Mouse (Mus musculus): ENCODE measurements around the gene Grip1.
A peak's percentile ranks its signal among the peaks of the same experiment; 100 is the strongest.

Grip1 gene

DNA sequence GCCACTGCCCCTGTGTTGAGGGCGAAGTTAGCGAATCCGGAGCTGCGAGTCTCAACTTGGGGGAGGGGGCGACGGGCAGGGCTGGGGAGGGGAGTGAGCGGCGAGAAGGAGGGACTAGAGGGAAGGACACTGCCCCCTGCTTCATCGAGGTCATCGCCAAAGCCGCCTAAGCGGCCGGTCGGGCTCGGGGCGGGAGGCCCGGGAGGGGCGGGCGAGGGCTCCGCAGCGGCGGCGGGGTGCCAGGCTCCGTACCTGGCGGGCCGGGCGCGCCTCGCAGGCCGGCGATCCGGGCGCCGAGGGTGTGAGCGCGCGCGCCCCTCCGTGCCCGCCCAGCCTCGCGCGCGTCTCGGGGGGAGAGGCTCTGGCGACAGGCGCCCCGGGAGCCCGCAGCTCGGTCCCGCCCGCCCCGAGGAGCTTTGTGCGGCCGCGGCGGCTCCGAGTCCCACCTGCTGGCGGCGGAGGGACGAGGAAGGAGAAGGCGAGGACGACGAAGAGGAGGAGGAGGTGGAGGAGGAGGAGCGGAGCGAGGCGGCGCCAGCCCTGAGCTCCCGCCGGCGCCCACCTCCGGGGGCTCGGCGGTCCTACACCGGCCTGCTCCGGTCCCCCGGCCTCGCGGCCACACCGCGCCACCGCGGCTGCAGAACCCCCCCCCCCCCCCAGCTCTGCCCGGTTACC lies at the start of gene Grip1:
Gene Grip1, plus strand, starts transcription at position 400 of the 675 bp plus-strand sequence.
- DNase-seq = no peak

DNA sequence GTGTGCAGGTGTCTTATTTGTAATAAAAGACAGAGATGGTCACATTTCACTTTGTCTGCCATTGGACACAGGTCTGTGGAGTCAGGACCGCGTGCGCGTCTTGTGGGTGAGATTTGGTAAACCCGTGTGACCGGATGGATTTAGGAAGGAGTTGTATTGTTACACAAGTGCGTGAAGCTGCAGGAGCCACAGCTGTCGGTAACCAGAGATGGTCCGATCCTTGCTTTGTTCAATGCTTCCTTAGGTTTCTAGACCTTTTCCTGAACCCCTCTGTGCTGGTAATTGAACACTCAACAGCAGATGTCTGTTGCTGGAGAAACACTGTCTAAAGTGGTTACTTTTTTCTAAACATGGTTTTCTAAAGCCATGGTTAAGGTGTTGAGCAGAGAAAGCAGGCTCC lies 48.5 kb upstream of the Grip1 start:
- DNase-seq = no peak

DNA sequence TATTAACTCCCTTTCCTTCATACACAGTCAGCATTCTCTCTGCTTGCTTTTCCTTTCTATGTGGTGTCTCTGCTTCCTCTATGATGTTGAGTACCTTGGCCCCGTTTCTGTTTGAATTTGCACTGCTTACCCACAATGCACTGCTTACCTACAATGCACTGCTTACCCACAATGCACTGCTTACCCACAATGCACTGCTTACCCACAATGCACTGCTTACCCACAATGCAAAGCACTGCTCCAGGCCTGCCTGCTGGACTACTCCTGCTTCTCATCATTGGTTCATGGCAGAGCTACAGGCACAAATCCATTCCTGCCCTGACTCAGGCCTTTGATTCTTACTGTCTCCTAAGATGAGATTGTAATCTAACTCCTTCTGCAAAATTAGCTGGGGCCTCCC lies 48.0 kb upstream of the Grip1 start:
- DNase-seq = no peak

DNA sequence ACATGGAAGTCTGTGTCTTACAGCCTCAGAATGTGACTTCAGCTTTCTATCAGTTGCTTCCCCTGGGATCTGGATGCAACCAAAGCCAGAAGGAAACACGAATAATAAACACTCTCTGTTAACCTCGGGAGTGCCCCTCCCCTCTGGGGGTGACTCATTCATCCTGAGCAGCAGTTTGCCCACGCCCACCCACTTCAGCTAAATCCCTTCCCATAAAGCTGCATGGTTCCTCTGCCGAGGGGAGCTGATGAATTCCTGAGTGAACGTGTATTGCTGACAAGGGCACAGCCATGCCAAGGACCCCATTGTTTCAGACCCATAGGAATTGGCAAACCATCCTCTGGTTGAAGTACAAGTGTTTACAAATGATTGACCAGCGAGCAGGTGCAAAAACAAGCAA lies 45.3 kb upstream of the Grip1 start:
- DNase-seq = no peak

DNA sequence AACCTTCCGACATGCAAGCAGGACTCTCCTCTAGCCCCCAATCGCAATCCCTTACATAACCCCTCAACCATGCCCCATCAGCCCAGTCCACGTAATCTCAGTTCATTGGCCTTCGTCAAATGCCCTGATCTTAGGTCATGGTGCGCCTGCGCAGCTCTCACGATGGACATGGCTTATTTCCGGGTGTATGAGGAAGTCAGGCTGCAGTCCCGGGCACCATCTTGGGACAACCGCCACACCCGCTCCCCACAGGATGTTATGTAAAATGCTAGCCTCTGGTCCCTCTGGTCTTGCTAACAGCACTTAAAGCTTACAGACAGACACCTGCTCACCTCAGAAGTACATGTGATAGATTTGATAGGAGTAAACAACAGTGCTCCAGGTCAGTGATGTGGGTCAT lies 40.4 kb upstream of the Grip1 start:
- DNase-seq = no peak

DNA sequence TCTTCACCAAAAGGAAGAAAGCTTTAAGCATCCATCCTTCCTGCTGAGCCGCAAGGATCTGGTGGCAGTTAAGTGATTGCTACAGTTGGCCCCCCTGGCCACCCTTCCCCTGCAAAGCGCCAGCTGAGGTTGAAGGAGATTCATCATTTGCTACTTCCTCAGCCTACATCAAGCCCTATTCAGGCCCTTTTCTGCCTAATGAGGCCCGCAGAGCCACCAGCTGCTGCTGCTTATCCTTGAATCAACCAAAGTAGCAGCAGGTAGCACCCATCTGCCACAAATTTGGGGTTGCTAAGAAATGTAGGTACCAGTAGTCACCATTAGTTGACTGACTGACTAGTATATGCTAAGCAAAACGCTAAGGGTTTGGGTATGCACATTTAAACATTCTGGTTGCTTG lies 38.5 kb upstream of the Grip1 start:
- no peak for DNase-seq

DNA sequence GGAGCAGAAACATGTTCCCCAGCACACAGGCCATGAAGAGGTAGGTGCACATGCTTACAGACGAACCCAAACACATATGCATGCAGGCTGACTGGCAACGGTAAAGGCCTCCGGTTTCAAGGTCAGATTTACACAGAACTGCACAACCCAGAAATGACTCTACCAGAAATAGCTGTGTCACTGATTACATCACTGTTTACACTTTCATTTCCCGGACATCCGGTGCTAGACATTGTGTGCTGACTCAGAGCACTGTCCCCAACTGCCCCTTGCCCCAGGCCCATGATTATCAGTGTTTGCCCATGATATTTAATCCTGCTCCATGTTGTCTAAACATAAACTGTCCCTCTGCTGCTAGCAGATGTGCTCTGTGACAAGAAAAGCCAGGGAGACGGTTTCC lies 32.2 kb upstream of the Grip1 start:
- DNase-seq = no peak

DNA sequence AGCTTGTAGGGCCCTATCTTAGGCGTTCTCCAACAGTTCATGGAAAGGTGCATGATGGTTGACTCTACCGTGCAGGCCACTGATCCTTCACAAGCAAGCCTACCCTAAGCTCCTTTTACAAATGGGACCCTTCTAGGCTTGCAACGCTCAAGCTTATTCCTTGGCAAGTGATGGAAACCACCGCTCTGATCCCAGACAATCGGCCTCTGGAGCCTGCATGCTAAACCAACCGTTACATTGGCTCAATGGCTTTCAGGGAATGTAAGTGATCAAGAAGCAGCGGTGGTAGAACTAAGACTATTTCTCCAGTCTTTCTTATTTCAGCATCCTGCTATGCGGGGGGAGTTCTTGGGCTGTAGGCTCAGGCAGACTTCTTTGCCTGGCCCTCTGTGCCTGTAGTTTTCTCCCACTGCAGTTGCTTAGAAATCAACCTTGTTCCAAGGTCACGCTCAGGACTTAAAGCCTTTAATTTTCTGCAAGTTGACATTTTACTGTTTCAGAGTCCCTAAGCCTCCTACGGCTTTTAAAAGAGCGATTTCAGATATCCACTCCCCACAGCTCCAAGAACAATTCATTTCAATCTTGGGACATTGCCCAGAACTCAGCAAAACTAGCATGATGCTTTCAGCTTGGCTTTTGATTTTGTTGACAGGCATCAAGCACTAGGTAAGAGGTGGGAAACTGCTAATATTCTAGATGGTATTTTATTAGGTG lies 29.7 kb upstream of the Grip1 start:
- DNase-seq = no peak

DNA sequence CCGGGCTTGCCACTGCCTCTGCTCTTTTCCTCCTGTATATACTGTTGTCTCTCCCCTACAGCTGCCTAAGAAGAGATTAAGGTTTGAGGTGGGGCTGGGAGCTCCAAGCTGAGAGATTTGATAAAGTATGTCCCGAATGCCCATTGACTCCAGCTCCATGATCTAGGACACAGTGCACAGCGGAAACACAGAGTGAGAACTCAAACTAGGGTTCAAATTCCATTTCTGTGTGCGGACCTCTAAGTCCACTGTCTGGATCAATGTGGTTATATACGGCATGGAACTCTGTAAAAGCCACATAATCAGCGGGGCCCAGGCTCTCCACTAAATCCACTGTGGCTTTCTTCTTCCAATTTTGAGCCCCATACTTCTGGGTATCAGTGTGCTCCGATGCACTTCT lies 26.0 kb upstream of the Grip1 start:
- no peak for DNase-seq

DNA sequence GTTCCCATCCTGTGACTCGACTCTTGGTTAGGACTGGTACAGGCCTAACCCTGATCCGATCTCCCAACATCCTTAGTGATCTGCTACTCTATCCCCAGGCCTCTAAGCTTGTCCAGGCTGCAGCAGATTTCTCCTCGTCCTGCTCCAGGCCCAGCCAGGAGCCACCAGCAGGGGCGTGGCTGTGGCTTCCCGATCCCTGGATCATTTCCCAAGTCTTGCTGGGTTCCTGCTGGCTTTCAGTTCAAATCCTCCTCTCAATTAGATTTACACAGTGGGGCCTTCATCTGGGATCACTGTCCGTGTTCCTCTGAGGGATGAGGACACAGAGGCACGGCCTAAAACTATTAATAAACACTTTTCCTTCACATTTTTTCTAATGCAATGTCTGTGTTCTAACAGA lies 25.5 kb upstream of the Grip1 start:
- no peak for DNase-seq

DNA sequence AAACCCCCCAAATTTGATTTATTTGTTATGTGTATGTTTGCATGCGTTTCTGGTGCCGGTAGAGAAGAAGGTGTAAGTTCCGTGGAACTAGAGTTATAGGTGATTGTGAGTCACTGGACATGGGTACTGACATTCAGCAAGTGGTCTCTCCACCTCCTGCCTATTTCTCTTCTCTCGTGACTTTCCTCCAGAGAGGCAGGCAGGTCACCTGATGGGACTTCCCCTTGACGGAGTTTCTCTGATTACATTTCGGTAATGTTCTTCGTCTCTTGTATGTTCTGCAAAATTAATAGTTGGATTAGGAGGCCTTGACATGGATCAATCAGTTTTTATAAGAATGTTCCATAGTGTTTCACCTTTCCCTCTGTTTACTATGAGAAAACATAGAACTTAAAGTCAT lies 23.4 kb upstream of the Grip1 start:
- DNase-seq = no peak

DNA sequence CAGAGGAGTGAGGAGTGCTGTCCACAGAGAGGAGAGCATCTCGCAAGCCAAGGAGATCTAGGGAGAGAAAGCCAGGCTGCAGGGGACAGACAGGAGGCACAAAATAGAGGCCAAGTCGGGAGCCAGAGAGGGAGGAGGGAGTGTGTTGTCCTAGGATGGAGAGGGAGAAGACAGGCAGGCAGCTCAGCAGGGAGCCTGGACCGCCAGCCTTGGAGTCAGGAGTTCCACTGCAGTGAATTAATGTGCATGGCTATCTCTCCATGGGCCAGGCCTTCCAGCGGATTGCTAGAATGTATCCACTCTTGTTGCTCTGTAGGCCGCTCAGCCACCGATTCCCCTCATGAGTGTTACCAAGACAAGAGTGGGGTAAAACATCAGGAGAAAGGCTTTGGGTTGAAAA lies 21.8 kb upstream of the Grip1 start:
- no peak for DNase-seq

DNA sequence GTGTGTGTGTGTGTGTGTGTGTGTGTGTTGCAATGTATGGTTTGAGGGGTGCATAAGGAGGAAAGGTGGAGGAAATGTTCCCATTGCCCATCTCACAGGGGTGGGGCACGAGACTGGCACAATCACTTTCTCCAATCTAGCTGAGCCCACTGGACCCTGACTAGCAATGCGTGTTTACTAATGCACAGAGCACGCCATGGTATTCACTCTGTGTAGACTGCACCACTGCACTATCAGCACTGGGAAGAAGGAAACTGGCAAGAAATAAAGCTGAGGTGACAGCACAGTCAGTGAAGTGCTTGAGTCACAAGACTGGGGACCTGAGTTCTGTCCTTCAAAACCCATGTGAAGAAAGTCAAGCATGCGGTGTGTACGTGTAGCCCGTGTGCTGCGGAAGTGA lies 17.8 kb upstream of the Grip1 start:
- DNase-seq = no peak

DNA sequence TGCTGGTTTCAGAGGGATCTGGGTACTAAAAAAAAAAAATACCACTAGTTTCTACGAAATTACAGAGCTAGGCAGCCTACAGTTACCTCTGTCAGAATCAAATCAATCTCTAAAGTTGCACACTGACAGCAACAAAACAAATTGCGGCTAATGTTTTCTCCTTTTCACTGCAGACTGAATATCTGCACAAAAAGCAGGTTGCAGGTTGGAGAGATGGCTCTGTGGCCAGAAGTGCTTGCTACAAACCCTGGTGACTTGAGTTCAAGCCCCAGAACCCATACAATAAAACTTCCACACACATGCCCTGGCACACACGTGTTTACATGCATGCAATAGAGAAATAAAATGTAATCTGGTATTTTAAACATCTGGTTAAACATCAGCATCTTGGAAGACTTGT lies 16.3 kb upstream of the Grip1 start:
- no peak for DNase-seq

DNA sequence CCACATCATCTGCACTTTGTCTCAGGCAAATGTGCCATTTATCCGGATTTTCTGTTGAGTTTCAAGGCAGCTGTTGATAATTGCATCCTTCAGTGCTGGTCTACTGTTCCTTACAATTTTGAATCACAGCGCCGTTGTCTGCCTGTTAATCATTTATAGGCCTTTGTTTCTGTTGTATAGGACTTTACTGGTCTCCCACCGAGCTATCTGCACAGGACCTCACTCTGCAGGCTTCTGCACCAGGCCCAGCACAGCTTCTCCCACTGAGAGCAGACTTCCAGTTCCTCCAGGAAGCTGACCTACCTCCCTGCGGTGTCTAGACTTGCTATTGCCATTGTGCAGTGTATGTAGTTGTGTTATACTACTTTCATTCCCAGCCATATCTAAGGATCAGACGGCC lies 11.9 kb upstream of the Grip1 start:
- DNase-seq = no peak

DNA sequence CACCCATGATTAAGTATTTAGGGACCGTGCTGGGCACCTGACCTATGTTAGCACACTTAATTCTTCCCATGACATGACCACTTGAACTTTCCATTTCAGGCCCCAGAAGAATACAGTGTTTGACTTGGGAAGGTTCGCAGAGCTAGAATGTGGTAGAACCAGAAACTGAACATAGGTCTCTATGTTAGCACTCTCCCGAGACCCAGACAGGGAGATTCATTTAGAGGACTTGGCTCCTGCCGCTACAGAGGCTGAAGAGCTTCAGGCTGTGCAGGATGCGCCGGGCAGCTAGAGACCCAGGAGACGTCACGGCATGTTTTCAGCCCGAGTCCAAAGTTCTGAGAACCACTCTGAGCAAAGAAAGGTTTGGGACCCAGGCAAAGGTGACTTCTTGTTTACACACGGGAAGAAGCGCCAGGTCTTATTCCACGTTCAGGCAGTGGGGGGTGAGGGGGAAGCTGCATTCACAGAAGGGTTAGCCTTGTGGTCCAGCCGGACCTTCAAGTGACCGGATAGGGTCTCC lies 6.2 kb upstream of the Grip1 start:
- no peak for DNase-seq

DNA sequence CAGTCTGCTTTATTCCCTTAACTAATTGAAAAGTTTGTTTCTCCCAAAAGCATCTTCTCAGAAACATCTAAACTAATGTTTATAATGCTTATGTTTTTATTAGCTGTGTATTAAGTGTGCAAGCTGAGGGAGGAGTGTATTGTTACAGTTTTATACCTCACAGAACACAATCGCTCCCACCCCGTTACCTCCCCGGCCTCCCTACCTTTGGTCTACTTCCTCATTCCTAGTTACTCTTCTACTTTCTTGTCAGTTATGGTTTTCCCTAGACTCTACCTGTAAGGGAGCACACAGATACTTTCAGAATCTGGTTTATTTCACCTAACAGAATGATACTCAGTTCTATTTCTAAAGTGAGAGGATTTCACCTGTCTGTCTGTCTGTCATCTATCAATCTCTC lies 5.7 kb upstream of the Grip1 start:
- no peak for DNase-seq

DNA sequence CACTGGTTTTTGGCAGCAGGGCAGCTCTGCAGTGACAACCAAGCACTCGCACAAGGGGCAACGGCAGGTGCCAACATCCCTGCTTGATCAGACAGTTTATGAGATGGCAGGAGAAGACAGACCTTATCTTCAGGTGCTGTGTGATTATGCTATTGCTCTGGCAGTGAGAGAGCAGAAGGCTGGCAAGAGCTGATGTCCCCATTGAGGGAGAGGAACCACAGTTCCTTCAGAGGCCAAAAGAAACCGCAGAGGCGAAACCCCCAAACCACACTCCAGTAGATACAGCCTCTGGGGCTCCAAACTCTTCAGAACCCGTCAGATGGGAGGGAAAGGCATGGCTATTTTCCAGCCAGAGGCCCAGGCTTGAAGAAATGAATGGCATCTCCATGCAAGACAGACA lies 932 bp upstream of the Grip1 start:
- no peak for DNase-seq

DNA sequence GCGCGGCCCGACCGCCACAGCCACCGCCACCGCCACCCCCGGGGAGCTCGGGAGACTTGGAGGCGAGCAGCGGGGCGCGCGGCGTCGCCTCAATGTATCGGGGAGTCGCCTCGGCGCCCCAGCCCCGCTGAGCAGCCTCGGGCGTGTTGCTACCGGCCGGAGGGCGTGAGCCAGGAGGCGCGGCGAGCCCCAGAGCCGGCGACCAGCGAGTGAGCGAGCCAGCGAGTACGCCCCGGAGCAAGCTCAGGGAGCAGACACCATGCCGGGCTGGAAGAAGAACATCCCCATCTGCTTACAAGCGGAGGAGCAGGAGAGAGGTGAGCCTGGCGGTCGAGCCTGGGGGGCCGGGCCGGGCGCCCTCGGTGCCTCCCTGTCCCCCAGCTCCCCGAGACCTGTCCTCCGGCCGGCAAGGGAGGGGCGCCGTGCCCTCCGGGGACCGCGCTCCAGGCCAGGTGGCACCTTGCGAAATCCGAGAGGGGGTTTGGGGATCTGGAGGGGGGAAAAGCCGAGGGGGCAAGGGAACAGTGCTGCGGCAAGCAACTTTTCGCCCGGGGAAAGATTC lies 557 bp downstream of the Grip1 start:
- peak; percentile 19 for DNase-seq

DNA sequence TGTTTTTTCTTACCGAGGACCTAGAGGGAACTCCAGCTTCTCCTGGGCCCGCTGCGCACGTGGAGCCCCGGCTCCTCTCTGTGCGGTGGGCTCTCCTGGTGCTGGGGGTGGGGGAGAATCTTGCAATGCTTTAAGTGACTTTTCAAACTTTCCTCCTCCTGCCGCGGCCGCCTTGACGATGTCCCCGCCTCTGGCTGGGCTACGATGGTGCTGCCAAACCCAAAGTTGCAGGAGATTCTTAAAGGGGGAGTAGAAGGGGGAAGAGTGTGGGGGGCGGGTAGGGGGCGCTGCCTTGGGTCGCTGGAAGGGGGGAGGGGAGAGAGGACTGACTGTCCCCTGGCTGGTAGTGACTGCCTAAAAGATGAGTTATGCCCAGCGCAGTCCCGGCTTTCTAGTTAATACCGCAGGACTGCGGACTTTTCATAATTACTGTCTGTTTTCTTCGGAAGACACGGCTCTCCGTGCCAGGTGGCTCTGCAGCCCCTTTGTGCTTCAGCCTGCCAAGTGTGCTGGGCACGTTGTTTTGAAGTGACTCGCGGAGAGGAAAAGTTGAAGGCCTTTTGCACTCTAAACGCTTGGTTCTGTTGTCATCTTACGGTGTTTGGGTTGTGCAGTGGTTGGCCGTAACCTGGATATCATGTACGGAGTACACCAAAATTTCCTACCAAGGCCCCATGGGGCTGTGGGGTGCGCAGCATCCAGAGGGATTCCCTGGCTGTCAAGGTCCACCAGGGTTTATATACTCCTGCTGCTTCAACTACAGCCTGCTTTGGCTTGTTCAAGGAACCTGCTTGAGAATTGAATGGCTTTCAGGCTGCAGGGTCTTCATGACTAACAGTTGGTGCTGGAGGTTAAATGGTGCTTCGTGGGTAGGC lies 1.3 kb downstream of the Grip1 start:
- DNase-seq = no peak

DNA sequence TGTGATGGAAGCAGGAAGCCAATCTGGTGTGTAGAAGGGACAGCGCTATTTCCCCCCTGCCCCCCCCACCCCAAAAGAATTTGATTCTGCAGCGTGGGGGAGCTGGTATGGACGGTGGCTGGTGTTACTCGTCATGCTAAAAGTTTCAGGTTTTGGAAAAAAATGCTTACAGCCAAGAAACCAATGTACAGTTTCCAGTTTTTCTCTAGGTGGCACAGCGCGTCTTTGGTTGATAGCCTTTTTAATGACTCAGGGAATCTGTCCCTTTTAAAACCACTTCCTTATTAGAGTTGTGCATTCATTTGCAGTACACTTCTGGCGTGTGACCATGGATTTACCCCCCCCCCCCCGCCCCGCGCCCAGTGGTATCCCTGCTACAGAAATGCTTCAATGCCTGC lies 1.9 kb downstream of the Grip1 start:
- no peak for DNase-seq

DNA sequence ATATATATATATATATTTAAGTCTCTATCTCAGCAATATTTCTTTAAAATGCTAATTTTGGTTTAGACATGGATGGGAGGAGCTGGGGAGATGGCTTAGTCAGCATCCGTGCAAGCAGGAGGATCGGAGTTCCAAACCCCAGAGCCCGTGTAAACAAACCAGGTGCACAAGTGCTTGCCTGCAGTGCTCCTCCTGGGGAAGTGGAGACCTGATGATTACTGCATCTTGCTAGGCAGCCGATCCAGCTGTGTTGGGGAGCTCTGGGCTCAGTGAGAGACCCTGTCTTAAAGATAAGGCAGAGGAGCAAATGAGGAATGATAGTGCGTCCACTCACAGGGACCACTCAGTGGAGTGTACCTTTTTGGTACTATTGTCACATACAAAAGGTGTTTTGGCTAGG lies 3.5 kb downstream of the Grip1 start:
- DNase-seq = no peak

DNA sequence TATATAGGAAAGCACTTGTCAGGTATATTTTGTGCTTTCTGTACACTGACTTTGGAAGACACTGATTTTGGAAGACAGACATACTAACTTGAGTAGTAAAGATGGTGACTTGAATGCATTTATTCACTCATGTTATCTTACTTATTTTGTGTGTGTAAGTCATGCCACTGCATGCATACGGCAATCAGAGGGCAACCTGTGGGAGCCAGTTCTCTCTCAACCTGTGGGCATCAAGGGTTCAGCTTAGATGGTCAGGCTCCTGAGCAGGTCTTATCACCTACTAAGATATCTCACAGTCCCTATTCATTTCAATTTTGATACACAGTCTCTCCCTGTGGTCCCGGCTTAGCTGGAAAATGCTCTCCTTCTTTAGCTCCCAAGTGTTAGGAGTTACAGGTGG lies 5.4 kb downstream of the Grip1 start:
- DNase-seq = no peak

DNA sequence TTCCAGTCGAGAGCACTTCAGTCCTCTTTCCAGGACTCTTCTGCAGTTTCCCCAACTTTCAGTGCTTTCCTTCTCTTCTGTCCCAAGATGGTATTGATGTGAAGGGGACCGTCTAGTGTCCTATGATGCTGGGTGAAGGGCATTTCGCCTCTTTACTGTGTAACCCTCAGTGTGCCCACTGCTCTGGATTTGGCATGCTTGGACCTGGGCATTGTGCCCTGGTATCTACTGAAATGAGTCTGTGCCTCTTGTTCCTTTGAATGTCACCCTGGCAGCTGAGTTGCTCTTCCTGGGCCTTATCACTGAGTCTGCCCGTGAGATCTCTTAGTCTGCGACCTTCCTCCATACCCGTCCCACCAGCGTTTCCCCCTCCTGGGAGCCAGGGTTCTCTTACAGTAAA lies 9.7 kb downstream of the Grip1 start:
- no peak for DNase-seq

Measured in cerebellum, adult 9-10 months (tissue).